Mouse (Mus musculus) brain, embryonic 14.5 days (tissue): ENCODE measurements around the gene Padi4.

Experiments
- CTCF ChIP-seq: fragments of 200-500 bp; IDR thresholded peaks from 2 replicates; pipeline ENCODE4 v1.5.1; 2012; ENCODE audit warnings: inconsistent platforms, mild to moderate bottlenecking, moderate library complexity, borderline replicate concordance; ENCODE audit not compliant: insufficient read depth, insufficient read length; ENCODE audit errors: extremely low read depth
- POLR2A ChIP-seq: fragments of 200-500 bp; IDR thresholded peaks from 2 replicates; pipeline ENCODE4 v1.6.1; 2012; ENCODE audit warnings: mild to moderate bottlenecking, inconsistent platforms, borderline replicate concordance; ENCODE audit not compliant: poor library complexity, insufficient read depth, insufficient read length, severe bottlenecking; ENCODE audit errors: extremely low read depth

DNA sequence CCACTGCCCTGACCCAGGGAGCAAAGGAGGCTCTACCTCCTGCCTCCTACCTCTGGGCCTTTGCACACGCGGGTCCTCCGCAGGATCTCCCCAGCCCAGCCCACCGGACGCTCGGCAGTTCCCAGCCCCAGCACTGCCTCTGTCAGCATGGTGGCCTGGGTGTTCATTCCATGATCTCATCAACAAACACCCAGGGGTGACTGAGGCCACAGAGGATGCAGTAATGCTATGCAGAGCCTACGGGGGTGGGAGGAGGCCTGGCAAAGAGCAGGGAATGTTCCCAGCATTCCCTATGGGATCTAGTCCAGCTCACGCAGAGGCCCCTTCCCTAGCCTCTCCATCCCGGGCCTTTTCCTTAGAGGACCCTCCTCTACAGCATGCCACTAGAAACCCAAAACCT, 20.6 kb upstream of the Padi4 start:
- TF ChIP-seq CTCF (no peak), POLR2A (no peak)
